Mouse (Mus musculus): ENCODE measurements around the gene Teddm3. TPM values are rescaled to one million over a fixed set of nuclear protein-coding genes. Genes with fewer than 3 reads are reported as not detected.
"Not testable (repeated sequence)": the region's sequence is repeated elsewhere in the genome, so short reads cannot be mapped to it uniquely, and the experiment has no call there.

Gene Teddm3
- polyA plus RNA-seq, 1 experiment from 2014 or later: 14.0 TPM

DNA sequence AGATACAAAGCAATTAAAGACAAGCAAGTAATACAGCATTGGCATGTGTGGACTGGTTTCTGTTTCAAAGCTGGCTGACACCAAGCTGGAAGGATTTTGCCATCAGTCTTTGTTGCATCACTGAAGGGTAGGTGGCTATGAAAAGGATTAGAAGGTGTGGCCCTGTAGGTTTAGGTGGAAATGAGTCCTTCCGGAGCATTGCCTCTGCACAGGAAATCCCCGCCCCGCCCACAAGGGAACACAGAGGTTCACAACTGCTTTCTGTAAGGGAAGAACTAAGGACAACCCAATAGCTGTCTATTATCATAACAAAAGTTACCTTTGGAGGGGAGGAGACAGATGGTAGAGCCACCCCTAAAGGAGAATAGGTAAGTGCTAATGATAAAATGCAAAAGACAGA, 9.6 kb upstream of the Teddm3 start:
- H3K9ac ChIP-seq (ENCODE audit: low read length); H3K4me3 ChIP-seq (replicated peaks; ENCODE audit: low read length); H3K36me3 ChIP-seq (ENCODE audit: control insufficient read depth, insufficient read depth, low read length); H3K27ac ChIP-seq (ENCODE audit: low read length); H3K4me2 ChIP-seq (ENCODE audit: low read depth, low read length); H3K27me3 ChIP-seq (ENCODE audit: control insufficient read depth, insufficient read depth, low read length); H3K9me3 ChIP-seq (replicated peaks; ENCODE audit: control insufficient read depth, low read length); ATAC-seq (ENCODE audit: insufficient read depth, low FRiP score); H3K4me1 ChIP-seq (ENCODE audit: control insufficient read depth, insufficient read depth, low read length): not testable (repeated sequence)
- 78% methylated on average over 3 of the region's 3 CpGs for WGBS

DNA sequence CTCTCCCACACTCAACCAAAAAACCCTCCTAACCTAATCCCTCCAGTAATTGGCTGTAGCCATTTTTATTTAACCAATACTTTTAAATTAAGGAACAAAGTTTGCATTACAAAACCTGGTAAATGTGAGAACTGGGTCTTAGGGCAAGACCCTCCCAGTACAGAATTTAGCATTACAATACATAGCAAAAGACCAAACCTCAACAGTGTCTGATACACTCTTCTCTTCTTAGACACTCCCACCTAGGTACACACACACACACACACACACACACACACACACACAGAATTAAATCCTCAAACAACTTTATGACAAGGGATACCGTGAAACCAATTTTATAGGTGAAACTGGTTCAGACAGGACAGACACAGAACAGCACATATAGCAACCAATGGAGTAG, 5.4 kb upstream of the Teddm3 start:
- H3K9me3 ChIP-seq (replicated peaks; ENCODE audit: control insufficient read depth, low read length); H3K9ac ChIP-seq (ENCODE audit: low read length); ATAC-seq (ENCODE audit: insufficient read depth, low FRiP score); H3K27me3 ChIP-seq (ENCODE audit: control insufficient read depth, insufficient read depth, low read length); H3K4me3 ChIP-seq (replicated peaks; ENCODE audit: low read length); H3K36me3 ChIP-seq (ENCODE audit: control insufficient read depth, insufficient read depth, low read length); H3K4me2 ChIP-seq (ENCODE audit: low read depth, low read length); H3K4me1 ChIP-seq (ENCODE audit: control insufficient read depth, insufficient read depth, low read length); H3K27ac ChIP-seq (ENCODE audit: low read length): not testable (repeated sequence)
- WGBS: 83% methylated on average over 1 of the region's 1 CpGs

DNA sequence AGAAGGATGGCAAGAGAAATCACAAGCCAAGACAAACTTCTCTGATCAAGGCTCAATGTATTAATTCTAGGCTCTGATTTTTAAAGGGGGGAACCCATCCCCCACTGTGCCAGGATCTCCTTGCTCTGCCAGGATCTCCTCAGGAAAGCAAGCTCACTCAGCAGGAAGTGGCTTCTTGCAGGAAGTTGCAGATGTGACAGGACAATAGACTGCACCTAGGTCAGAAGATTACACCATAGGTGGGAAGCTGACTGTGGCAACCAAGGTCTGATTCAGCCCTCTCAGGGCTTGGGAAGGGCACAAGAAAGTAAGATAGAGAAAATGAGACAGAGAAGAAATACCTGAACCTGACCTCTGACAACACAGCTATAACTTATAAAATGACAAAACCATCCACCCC, 2.5 kb upstream of the Teddm3 start:
- not testable (repeated sequence) for H3K27me3 ChIP-seq (ENCODE audit: control insufficient read depth, insufficient read depth, low read length); H3K4me2 ChIP-seq (ENCODE audit: low read depth, low read length); H3K27ac ChIP-seq (ENCODE audit: low read length); ATAC-seq (ENCODE audit: insufficient read depth, low FRiP score); H3K9ac ChIP-seq (ENCODE audit: low read length); H3K4me3 ChIP-seq (replicated peaks; ENCODE audit: low read length); H3K9me3 ChIP-seq (replicated peaks; ENCODE audit: control insufficient read depth, low read length); H3K4me1 ChIP-seq (ENCODE audit: control insufficient read depth, insufficient read depth, low read length); H3K36me3 ChIP-seq (ENCODE audit: control insufficient read depth, insufficient read depth, low read length)

DNA sequence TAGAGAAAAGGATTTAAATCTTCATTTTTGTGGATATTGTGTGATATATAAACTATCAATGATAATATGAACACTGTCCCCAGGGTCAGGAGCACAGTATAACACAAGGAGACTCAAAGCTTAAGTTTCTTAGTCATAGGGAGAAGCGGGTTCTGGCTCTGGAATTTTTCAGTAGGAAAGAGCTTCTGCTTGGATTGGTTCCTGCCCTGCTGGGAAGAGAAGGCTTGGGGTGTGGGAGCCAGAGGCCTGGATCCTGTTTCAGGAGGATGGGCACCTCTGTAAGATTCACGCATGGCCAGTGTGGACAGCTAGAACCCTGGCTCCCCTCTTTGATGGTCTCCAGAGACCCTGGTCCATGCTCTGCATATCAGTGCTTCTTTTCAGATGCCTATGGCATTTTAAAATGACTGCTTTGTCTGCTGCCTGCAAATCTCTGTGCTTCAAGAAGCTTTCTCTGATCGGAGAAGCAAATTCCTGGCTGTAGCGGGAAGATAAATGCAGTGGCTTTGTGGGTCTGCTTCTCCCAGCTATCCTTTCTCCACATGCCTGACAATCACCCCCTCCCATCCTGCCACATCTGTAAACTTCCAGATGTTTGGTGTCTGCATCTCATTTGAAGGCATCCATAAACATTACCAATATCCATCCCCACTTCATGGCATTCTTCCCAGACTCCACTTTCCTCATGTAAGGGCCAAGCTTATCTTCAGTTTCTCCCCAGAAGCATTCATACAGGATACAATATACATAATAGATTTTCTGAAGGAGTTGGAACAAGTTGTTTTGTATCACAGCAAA, 2.0 kb downstream of the Teddm3 start:
- peaks cover 7% of the 10 kb centered on the region for H3K4me1 ChIP-seq (ENCODE audit: control insufficient read depth, insufficient read depth, low read length)
- WGBS: 32% methylated on average over 4 of the region's 4 CpGs
- no peak overlapping the region for H3K9ac ChIP-seq (ENCODE audit: low read length)
- peak overlapping the region; percentile 24; the same call in 1 of the 2 replicates for H3K4me2 ChIP-seq (ENCODE audit: low read depth, low read length)
- peak overlapping the region; percentile 94 for H3K27ac ChIP-seq (ENCODE audit: low read length)
- no peak overlapping the region for H3K4me3 ChIP-seq (replicated peaks; ENCODE audit: low read length)
- ATAC-seq (ENCODE audit: insufficient read depth, low FRiP score): peak; percentile 67
- no peaks in the 10 kb centered on the region for H3K27me3 ChIP-seq (ENCODE audit: control insufficient read depth, insufficient read depth, low read length)
- H3K9me3 ChIP-seq (replicated peaks; ENCODE audit: control insufficient read depth, low read length): no peaks in the 10 kb centered on the region
- no peaks in the 10 kb centered on the region for H3K36me3 ChIP-seq (ENCODE audit: control insufficient read depth, insufficient read depth, low read length)

- no peaks in the 10 kb centered on the region for H3K36me3 ChIP-seq (ENCODE audit: control insufficient read depth, insufficient read depth, low read length)
- no peak overlapping the region for H3K4me3 ChIP-seq (replicated peaks; ENCODE audit: low read length)
- no peaks in the 10 kb centered on the region for H3K9me3 ChIP-seq (replicated peaks; ENCODE audit: control insufficient read depth, low read length)
- no peak overlapping the region for H3K4me2 ChIP-seq (ENCODE audit: low read depth, low read length)
- H3K4me1 ChIP-seq (ENCODE audit: control insufficient read depth, insufficient read depth, low read length): peaks cover 7% of the 10 kb centered on the region
- H3K27ac ChIP-seq (ENCODE audit: low read length): no peak overlapping the region
- ATAC-seq (ENCODE audit: insufficient read depth, low FRiP score): no peak
- no peak overlapping the region for H3K9ac ChIP-seq (ENCODE audit: low read length)
- no peaks in the 10 kb centered on the region for H3K27me3 ChIP-seq (ENCODE audit: control insufficient read depth, insufficient read depth, low read length)
Measured at GRCm38 (mm10) chr16:21149896-21150295, 3.9 kb downstream of the Teddm3 start.

GRCm38 (mm10) chr16:21148451-21148850, 5.3 kb downstream of the Teddm3 start:
- H3K9ac ChIP-seq (ENCODE audit: low read length); H3K36me3 ChIP-seq (ENCODE audit: control insufficient read depth, insufficient read depth, low read length); H3K4me2 ChIP-seq (ENCODE audit: low read depth, low read length); H3K27me3 ChIP-seq (ENCODE audit: control insufficient read depth, insufficient read depth, low read length); H3K9me3 ChIP-seq (replicated peaks; ENCODE audit: control insufficient read depth, low read length); H3K4me3 ChIP-seq (replicated peaks; ENCODE audit: low read length); H3K27ac ChIP-seq (ENCODE audit: low read length); H3K4me1 ChIP-seq (ENCODE audit: control insufficient read depth, insufficient read depth, low read length): not testable (repeated sequence)
- ATAC-seq (ENCODE audit: insufficient read depth, low FRiP score): peak; percentile 49; the same call in 1 of the 2 replicates
- 62% methylated on average over 1 of the region's 1 CpGs for WGBS

DNA sequence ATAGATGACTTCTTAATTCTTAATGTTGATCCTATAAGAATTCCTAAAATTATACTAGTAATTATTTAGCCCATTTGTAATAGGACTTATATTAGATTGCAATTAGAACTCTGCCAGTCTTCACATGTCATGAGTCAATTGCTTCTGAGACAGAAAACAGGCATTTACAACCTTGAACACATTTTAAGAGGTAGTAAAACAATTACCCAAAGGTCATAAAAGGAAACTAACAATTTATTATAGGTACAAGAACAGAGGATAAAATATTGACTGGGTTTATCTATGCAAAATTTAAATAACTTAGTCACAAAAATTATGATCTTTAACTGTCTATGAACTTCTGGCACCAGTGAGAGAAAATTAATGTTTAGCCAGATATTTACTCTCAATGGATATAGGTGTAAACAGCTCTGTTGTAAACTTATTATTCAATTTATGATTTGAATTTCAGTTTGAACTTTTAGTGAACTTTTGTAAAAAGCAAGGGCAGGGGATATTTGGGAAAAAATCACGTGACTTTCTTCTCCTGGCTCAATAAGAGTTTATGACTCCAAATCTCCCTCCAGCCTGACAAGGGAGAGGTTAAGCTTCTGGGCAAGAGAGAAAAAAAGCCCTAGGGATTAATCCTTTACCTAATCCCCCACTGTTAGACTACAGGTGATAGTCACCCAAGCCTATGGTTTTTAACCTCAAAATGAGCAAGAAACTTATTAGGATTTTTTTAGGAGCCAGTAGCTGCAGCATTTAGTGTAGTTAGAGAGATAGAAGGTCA, 17.3 kb downstream of the Teddm3 start:
- Histone ChIP-seq H3K27ac (ENCODE audit: low read length) (no peak overlapping the region), H3K9me3 (replicated peaks; ENCODE audit: control insufficient read depth, low read length) (no peaks in the 10 kb centered on the region), H3K4me1 (ENCODE audit: control insufficient read depth, insufficient read depth, low read length) (no peaks in the 10 kb centered on the region), H3K36me3 (ENCODE audit: control insufficient read depth, insufficient read depth, low read length) (no peaks in the 10 kb centered on the region), H3K27me3 (ENCODE audit: control insufficient read depth, insufficient read depth, low read length) (no peaks in the 10 kb centered on the region), H3K9ac (ENCODE audit: low read length) (no peak overlapping the region), H3K4me2 (ENCODE audit: low read depth, low read length) (no peak overlapping the region), H3K4me3 (replicated peaks; ENCODE audit: low read length) (no peak overlapping the region)
- 32% methylated on average over 1 of the region's 1 CpGs for WGBS
- ATAC-seq (ENCODE audit: insufficient read depth, low FRiP score): no peak

- ATAC-seq (ENCODE audit: insufficient read depth, low FRiP score); H3K9me3 ChIP-seq (replicated peaks; ENCODE audit: control insufficient read depth, low read length); H3K4me2 ChIP-seq (ENCODE audit: low read depth, low read length); H3K27ac ChIP-seq (ENCODE audit: low read length); H3K36me3 ChIP-seq (ENCODE audit: control insufficient read depth, insufficient read depth, low read length); H3K9ac ChIP-seq (ENCODE audit: low read length); H3K4me1 ChIP-seq (ENCODE audit: control insufficient read depth, insufficient read depth, low read length); H3K27me3 ChIP-seq (ENCODE audit: control insufficient read depth, insufficient read depth, low read length); H3K4me3 ChIP-seq (replicated peaks; ENCODE audit: low read length): not testable (repeated sequence)
- WGBS: 80% methylated on average over 3 of the region's 3 CpGs
Measured at GRCm38 (mm10) chr16:21127666-21128065, 26.1 kb downstream of the Teddm3 start.

- H3K4me2 ChIP-seq (ENCODE audit: low read depth, low read length); ATAC-seq (ENCODE audit: insufficient read depth, low FRiP score); H3K4me3 ChIP-seq (replicated peaks; ENCODE audit: low read length); H3K27me3 ChIP-seq (ENCODE audit: control insufficient read depth, insufficient read depth, low read length); H3K4me1 ChIP-seq (ENCODE audit: control insufficient read depth, insufficient read depth, low read length); H3K9ac ChIP-seq (ENCODE audit: low read length); H3K36me3 ChIP-seq (ENCODE audit: control insufficient read depth, insufficient read depth, low read length); H3K9me3 ChIP-seq (replicated peaks; ENCODE audit: control insufficient read depth, low read length); H3K27ac ChIP-seq (ENCODE audit: low read length): not testable (repeated sequence)
- WGBS: 77% methylated on average over 2 of the region's 2 CpGs
Measured at GRCm38 (mm10) chr16:21122776-21123175, 31.0 kb downstream of the Teddm3 start.
